Comparison of ENCODE assay signal across 16 mouse cellular contexts in genomic region chr12:70720178-70720894, GRCm38 (mm10).
A peak's percentile ranks its signal among the peaks of the same experiment; 100 is the strongest.
DNase-seq lines count a peak whose midpoint lies in the region; ATAC-seq and TF ChIP-seq lines count a peak whose summit lies in the region.
"Had no signal": no experiment of that assay in that cellular context is flagged by ENCODE, and none has a peak within 500 bp of the region (broad histone marks: within the 10 kb centered on the region; RNA-seq: fewer than 3 reads in every experiment).

No protein-coding gene starts in this region.

- no peak for TF ChIP-seq POLR2A in kidney, adult 2 months (IDR thresholded peaks at IDR 0.05; ENCODE audit: low read depth, low read length)

- H3K36me3 ChIP-seq in kidney, adult 2 months (ENCODE audit: control insufficient read depth, insufficient read depth, low read length) = no peaks in the 10 kb centered on the region
- H3K36me3 ChIP-seq in lung, postnatal 0 days (ENCODE audit: insufficient read depth, low read length) = no peaks in the 10 kb centered on the region
- H3K36me3 ChIP-seq in embryonic facial prominence, embryonic 14.5 days (ENCODE audit: control insufficient read depth, insufficient read depth, low read length) = no peaks in the 10 kb centered on the region
- no peaks in the 10 kb centered on the region for H3K36me3 ChIP-seq in stomach, embryonic 14.5 days (ENCODE audit: control insufficient read depth, insufficient read depth, low read length)
- H3K36me3 ChIP-seq: neural tube, embryonic 12.5 days had no signal

- peak; percentile 72 for ATAC-seq in lung, postnatal 0 days
- peak; percentile 55; the same call in 1 of the 2 replicates for ATAC-seq in embryonic facial prominence, embryonic 14.5 days (ENCODE audit: low read depth)
- ATAC-seq in stomach, embryonic 14.5 days (ENCODE audit: insufficient number of reproducible peaks, insufficient read depth, low FRiP score, low read depth) = peak; percentile 56; the same call in 1 of the 2 replicates
- ATAC-seq: forebrain, postnatal 0 days; intestine, embryonic 16.5 days had no signal

- no peak overlapping the region for H3K4me2 ChIP-seq in lung, postnatal 0 days (replicated peaks; ENCODE audit: low read depth, low read length)
- H3K4me2 ChIP-seq in embryonic facial prominence, embryonic 14.5 days (ENCODE audit: low read depth, low read length) = no peak overlapping the region
- H3K4me2 ChIP-seq in stomach, embryonic 14.5 days (replicated peaks; ENCODE audit: low read depth, low read length) = no peak overlapping the region
- H3K4me2 ChIP-seq: liver, embryonic 11.5 days; neural tube, embryonic 12.5 days had no signal

- H3K9me3 ChIP-seq in lung, postnatal 0 days (ENCODE audit: low read length) = no peaks in the 10 kb centered on the region
- H3K9me3 ChIP-seq in embryonic facial prominence, embryonic 14.5 days (ENCODE audit: control insufficient read depth, low read length) = no peaks in the 10 kb centered on the region
- H3K9me3 ChIP-seq in stomach, embryonic 14.5 days (ENCODE audit: control insufficient read depth, low read depth, low read length) = no peaks in the 10 kb centered on the region
- H3K9me3 ChIP-seq: neural tube, embryonic 12.5 days had no signal

- no peak overlapping the region for H3K9ac ChIP-seq in lung, postnatal 0 days (replicated peaks; ENCODE audit: low read depth)
- no peak overlapping the region for H3K9ac ChIP-seq in embryonic facial prominence, embryonic 14.5 days (ENCODE audit: low read depth, low read length)
- no peak overlapping the region for H3K9ac ChIP-seq in stomach, embryonic 14.5 days (replicated peaks; ENCODE audit: low read depth, low read length)
- H3K9ac ChIP-seq: forebrain, postnatal 0 days; neural tube, embryonic 12.5 days had no signal

- TF ChIP-seq EP300 in lung, postnatal 0 days (IDR thresholded peaks at IDR 0.05) = no peak

- H3K27me3 ChIP-seq in kidney, adult 2 months (replicated peaks; ENCODE audit: control insufficient read depth, insufficient read depth, low read length) = no peaks in the 10 kb centered on the region
- H3K27me3 ChIP-seq in lung, postnatal 0 days (replicated peaks; ENCODE audit: insufficient read depth, low read length) = no peaks in the 10 kb centered on the region
- H3K27me3 ChIP-seq in embryonic facial prominence, embryonic 14.5 days (replicated peaks; ENCODE audit: control insufficient read depth, insufficient read depth, low read length) = no peaks in the 10 kb centered on the region
- no peaks in the 10 kb centered on the region for H3K27me3 ChIP-seq in stomach, embryonic 14.5 days (ENCODE audit: control insufficient read depth, insufficient read depth, low read length)
- H3K27me3 ChIP-seq: neural tube, embryonic 12.5 days had no signal

- no peak overlapping the region for H3K4me3 ChIP-seq in kidney, adult 2 months (ENCODE audit: insufficient read depth, low read depth, low read length)
- H3K4me3 ChIP-seq in lung, postnatal 0 days (ENCODE audit: low read depth, low read length) = no peak overlapping the region
- no peak overlapping the region for H3K4me3 ChIP-seq in embryonic facial prominence, embryonic 14.5 days (ENCODE audit: low read depth, low read length)
- H3K4me3 ChIP-seq in stomach, embryonic 14.5 days (ENCODE audit: low read depth, low read length) = no peak overlapping the region
- H3K4me3 ChIP-seq: neural tube, embryonic 12.5 days had no signal

- no peak overlapping the region for H3K27ac ChIP-seq in kidney, adult 2 months (ENCODE audit: insufficient read depth, low read depth, low read length)
- H3K27ac ChIP-seq in lung, postnatal 0 days (ENCODE audit: low read length) = peak overlapping the region; percentile 3; the same call in 1 of the 2 replicates
- no peak overlapping the region; the same call in 1 of the 2 replicates for H3K27ac ChIP-seq in embryonic facial prominence, embryonic 14.5 days (replicated peaks; ENCODE audit: low read depth, low read length)
- no peak overlapping the region for H3K27ac ChIP-seq in stomach, embryonic 14.5 days (ENCODE audit: low read length)
- H3K27ac ChIP-seq: neural tube, embryonic 12.5 days had no signal

- TF ChIP-seq CTCF in kidney, adult 2 months (conservative IDR thresholded peaks at IDR 0.05; ENCODE audit: insufficient read depth, insufficient read length, low read depth, low read length) = no peak
- no peak for TF ChIP-seq CTCF in lung, postnatal 0 days (IDR thresholded peaks at IDR 0.05)

- 78% methylated on average over 12 of the region's 12 CpGs for WGBS in kidney, adult 2 months
- 41% methylated on average over 12 of the region's 12 CpGs for WGBS in lung, postnatal 0 days
- 59% methylated on average over 12 of the region's 12 CpGs for WGBS in embryonic facial prominence, embryonic 14.5 days
- WGBS in stomach, embryonic 14.5 days = 67% methylated on average over 12 of the region's 12 CpGs

- no peaks in the 10 kb centered on the region for H3K4me1 ChIP-seq in kidney, adult 2 months (ENCODE audit: control insufficient read depth, insufficient read depth, low read length)
- peaks cover 16% of the 10 kb centered on the region; the same call in 1 of the 2 replicates for H3K4me1 ChIP-seq in lung, postnatal 0 days (ENCODE audit: insufficient read depth, low read depth, low read length)
- peaks cover 16% of the 10 kb centered on the region for H3K4me1 ChIP-seq in embryonic facial prominence, embryonic 14.5 days (ENCODE audit: control insufficient read depth, insufficient read depth, low read length)
- H3K4me1 ChIP-seq in stomach, embryonic 14.5 days (ENCODE audit: control insufficient read depth, insufficient read depth, low read length) = peaks cover 7% of the 10 kb centered on the region; the same call in 1 of the 2 replicates
- H3K4me1 ChIP-seq: neural tube, embryonic 12.5 days had no signal

- peak; percentile 28 for DNase-seq in kidney, adult 2 months
- no peak for DNase-seq in kidney, postnatal 4 days
- DNase-seq in lung, postnatal 0 days (ENCODE audit: low spot score) = peak; percentile 63
- no peak for DNase-seq in lung, adult 18-20 months
- peak; percentile 39 for DNase-seq in embryonic facial prominence, embryonic 14.5 days (ENCODE audit: low spot score)
- DNase-seq in adrenal gland, postnatal 36 days = no peak
- DNase-seq in left cerebral cortex, adult 18-20 months (ENCODE audit: low spot score in 2 of 2) = no peak
- DNase-seq: cerebellum, adult 2 months; forebrain, postnatal 0 days; heart, postnatal 14 days; midbrain, embryonic 14.5 days; thymus, postnatal 4 days had no signal

Comparison
In these comparisons a context has a peak if more than half of its experiments do, and no peak if none do; other contexts are left out.
1. DNase-seq: peak in kidney, adult 2 months (single experiment), lung, postnatal 0 days (single experiment) and embryonic facial prominence, embryonic 14.5 days (single experiment); none in kidney, postnatal 4 days (0 of 2), lung, adult 18-20 months (0 of 2), adrenal gland, postnatal 36 days (0 of 2) and left cerebral cortex, adult 18-20 months (0 of 2).
2. Peak in every context shown above with its lines, with median percentiles within 50 percentile points of each other: ATAC-seq.